Mouse (Mus musculus): ENCODE measurements at regions not wholly inside any gene's neighbourhood (a gene's known extent, or its start where the extent isn't known, plus 50 kb on each side); places are given as distances from the start of the nearest gene placed in this dataset.

DNA sequence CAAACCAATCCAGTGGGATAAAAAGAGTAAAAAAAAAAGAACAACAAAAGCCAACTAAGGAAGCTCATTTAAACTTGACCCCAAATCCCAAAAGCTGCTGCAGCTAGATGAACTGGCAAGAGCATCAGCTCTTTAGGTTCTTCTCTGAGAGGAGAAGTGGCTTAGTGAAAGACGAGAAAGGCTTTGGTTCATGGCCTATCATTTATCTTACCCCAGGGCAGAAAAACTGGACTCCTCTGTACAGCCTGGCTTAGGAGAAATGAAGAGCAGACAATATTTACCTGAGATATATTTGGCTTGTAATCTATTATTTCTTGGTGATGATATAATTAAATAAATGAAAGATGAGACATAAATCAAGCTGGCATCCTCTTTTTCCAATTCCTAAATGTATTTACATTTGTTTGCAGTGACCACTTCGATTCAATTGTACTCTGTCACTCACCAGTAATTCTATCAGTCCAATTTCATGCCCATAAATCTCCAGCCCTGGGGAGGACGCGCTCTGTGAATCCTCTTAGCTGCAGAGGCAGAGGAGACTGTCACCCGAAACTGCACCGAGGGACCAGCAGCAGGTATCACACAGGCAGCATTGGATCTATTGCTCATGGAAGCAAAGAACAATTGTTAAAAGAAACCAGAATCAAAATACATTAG lies 114.8 kb upstream of the Plpp4 start:
- no peaks in the 10 kb centered on the region for H3K9me3 ChIP-seq (ENCODE audit: control insufficient read depth, low read length)
- DNase-seq (ENCODE audit: low spot score) (peak; percentile 13), ATAC-seq (ENCODE audit: low FRiP score) (no peak)
- no peak overlapping the region for H3K9ac ChIP-seq (ENCODE audit: low read depth, low read length)
- H3K4me3 ChIP-seq (ENCODE audit: low read depth, low read length) = no peak overlapping the region
- H3K4me2 ChIP-seq (replicated peaks; ENCODE audit: low read depth, low read length) = no peak overlapping the region
- 35% methylated on average over 6 of the region's 6 CpGs for WGBS
- H3K4me1 ChIP-seq (replicated peaks; ENCODE audit: control insufficient read depth, insufficient read depth, low read length) = no peaks in the 10 kb centered on the region
- H3K27me3 ChIP-seq (ENCODE audit: control insufficient read depth, insufficient read depth, low read length) = no peaks in the 10 kb centered on the region
- no peaks in the 10 kb centered on the region for H3K36me3 ChIP-seq (ENCODE audit: control insufficient read depth, insufficient read depth, low read length)
- no peak overlapping the region for H3K27ac ChIP-seq (ENCODE audit: low read depth, low read length)

- 63% methylated on average over 5 of the region's 5 CpGs for WGBS
- no peaks in the 10 kb centered on the region for H3K9me3 ChIP-seq (ENCODE audit: control insufficient read depth, low read length)
- no peak overlapping the region for H3K4me2 ChIP-seq (replicated peaks; ENCODE audit: low read depth, low read length)
- no peak overlapping the region for H3K27ac ChIP-seq (ENCODE audit: low read depth, low read length)
- H3K9ac ChIP-seq (ENCODE audit: low read depth, low read length) = no peak overlapping the region
- no peaks in the 10 kb centered on the region for H3K4me1 ChIP-seq (replicated peaks; ENCODE audit: control insufficient read depth, insufficient read depth, low read length)
- ATAC-seq (ENCODE audit: low FRiP score) (no peak), DNase-seq (ENCODE audit: low spot score) (peak; percentile 7)
- H3K27me3 ChIP-seq (ENCODE audit: control insufficient read depth, insufficient read depth, low read length) = no peaks in the 10 kb centered on the region
- H3K36me3 ChIP-seq (ENCODE audit: control insufficient read depth, insufficient read depth, low read length) = no peaks in the 10 kb centered on the region
- H3K4me3 ChIP-seq (ENCODE audit: low read depth, low read length) = no peak overlapping the region
Observed at GRCm38 (mm10) chr7:129142599-129142949, 114.3 kb upstream of the Plpp4 start.

GRCm38 (mm10) chr7:129155577-129155976 lies 101.3 kb upstream of the Plpp4 start:
- Histone ChIP-seq H3K9me3 (ENCODE audit: control insufficient read depth, low read length) (no peaks in the 10 kb centered on the region), H3K4me3 (ENCODE audit: low read depth, low read length) (no peak overlapping the region), H3K9ac (ENCODE audit: low read depth, low read length) (no peak overlapping the region), H3K36me3 (ENCODE audit: control insufficient read depth, insufficient read depth, low read length) (no peaks in the 10 kb centered on the region), H3K27me3 (ENCODE audit: control insufficient read depth, insufficient read depth, low read length) (no peaks in the 10 kb centered on the region), H3K4me2 (replicated peaks; ENCODE audit: low read depth, low read length) (no peak overlapping the region), H3K4me1 (replicated peaks; ENCODE audit: control insufficient read depth, insufficient read depth, low read length) (no peaks in the 10 kb centered on the region), H3K27ac (ENCODE audit: low read depth, low read length) (no peak overlapping the region)
- no peak for ATAC-seq (ENCODE audit: low FRiP score)
- DNase-seq (ENCODE audit: low spot score) = no peak
- WGBS = 86% methylated on average over 2 of the region's 2 CpGs

- Histone ChIP-seq H3K27ac (ENCODE audit: low read depth, low read length) (no peak overlapping the region), H3K9ac (ENCODE audit: low read depth, low read length) (no peak overlapping the region), H3K4me2 (replicated peaks; ENCODE audit: low read depth, low read length) (no peak overlapping the region), H3K36me3 (ENCODE audit: control insufficient read depth, insufficient read depth, low read length) (no peaks in the 10 kb centered on the region), H3K4me3 (ENCODE audit: low read depth, low read length) (no peak overlapping the region), H3K27me3 (ENCODE audit: control insufficient read depth, insufficient read depth, low read length) (no peaks in the 10 kb centered on the region), H3K9me3 (ENCODE audit: control insufficient read depth, low read length) (no peaks in the 10 kb centered on the region), H3K4me1 (replicated peaks; ENCODE audit: control insufficient read depth, insufficient read depth, low read length) (no peaks in the 10 kb centered on the region)
- ATAC-seq (ENCODE audit: low FRiP score) (no peak), DNase-seq (ENCODE audit: low spot score) (no peak)
- 93% methylated on average over 7 of the region's 7 CpGs for WGBS
Observed at GRCm38 (mm10) chr7:129169971-129170370, 86.9 kb upstream of the Plpp4 start.

DNA sequence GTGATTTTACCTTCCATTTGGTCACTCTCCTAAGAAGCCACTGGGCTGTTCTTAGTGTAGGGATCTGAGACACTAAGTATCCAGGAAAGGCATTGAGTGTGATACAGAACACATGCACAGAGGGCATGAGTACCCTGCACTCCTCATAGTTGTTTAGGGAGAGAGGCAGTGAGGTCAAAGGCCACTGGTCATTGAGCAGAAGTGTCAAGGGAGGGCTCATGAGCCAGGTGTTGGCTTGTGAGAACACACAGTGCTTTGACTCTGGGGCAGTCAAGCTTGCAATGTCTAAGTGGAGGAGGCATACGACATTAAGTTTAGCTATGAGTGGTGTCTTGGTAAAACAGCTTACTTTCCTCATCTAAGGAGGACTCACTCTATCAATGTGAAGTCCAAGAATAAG lies 65.9 kb upstream of the Plpp4 start:
- Histone ChIP-seq H3K9ac (ENCODE audit: low read depth, low read length) (no peak overlapping the region), H3K9me3 (ENCODE audit: control insufficient read depth, low read length) (no peaks in the 10 kb centered on the region), H3K27me3 (ENCODE audit: control insufficient read depth, insufficient read depth, low read length) (no peaks in the 10 kb centered on the region), H3K4me2 (replicated peaks; ENCODE audit: low read depth, low read length) (no peak overlapping the region), H3K4me3 (ENCODE audit: low read depth, low read length) (no peak overlapping the region), H3K4me1 (replicated peaks; ENCODE audit: control insufficient read depth, insufficient read depth, low read length) (no peaks in the 10 kb centered on the region), H3K36me3 (ENCODE audit: control insufficient read depth, insufficient read depth, low read length) (no peaks in the 10 kb centered on the region), H3K27ac (ENCODE audit: low read depth, low read length) (no peak overlapping the region)
- ATAC-seq (ENCODE audit: low FRiP score) (no peak), DNase-seq (ENCODE audit: low spot score) (no peak)
- WGBS = 71% methylated on average over 1 of the region's 1 CpGs

DNA sequence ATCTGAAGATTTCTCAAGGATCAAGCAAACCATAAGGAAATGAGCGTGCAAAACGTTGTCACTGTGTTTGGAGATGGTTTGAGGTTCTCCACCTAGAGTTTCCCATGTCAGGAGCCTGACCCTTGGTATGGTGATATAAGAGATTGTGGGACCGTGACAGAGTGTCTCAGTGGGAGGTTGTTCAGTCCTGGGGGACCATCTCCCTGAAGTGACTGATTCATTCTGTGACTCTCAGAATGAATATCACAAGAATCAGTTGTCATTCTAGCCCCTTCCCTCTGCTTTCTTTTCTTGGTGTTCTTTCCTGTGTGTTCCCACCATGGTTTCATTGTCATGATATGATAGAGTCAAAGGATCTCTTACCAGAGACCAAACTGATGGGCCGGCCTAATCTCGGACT lies 49.8 kb upstream of the Plpp4 start:
- ATAC-seq (ENCODE audit: low FRiP score) = no peak
- no peak overlapping the region for H3K9ac ChIP-seq (ENCODE audit: low read depth, low read length)
- H3K36me3 ChIP-seq (ENCODE audit: control insufficient read depth, insufficient read depth, low read length) = no peaks in the 10 kb centered on the region
- DNase-seq (ENCODE audit: low spot score) = no peak
- WGBS = 81% methylated on average over 5 of the region's 5 CpGs
- H3K27ac ChIP-seq (ENCODE audit: low read depth, low read length) = no peak overlapping the region
- H3K27me3 ChIP-seq (ENCODE audit: control insufficient read depth, insufficient read depth, low read length) = no peaks in the 10 kb centered on the region
- no peak overlapping the region for H3K4me3 ChIP-seq (ENCODE audit: low read depth, low read length)
- no peak overlapping the region for H3K4me2 ChIP-seq (replicated peaks; ENCODE audit: low read depth, low read length)
- no peaks in the 10 kb centered on the region for H3K9me3 ChIP-seq (ENCODE audit: control insufficient read depth, low read length)
- no peaks in the 10 kb centered on the region for H3K4me1 ChIP-seq (replicated peaks; ENCODE audit: control insufficient read depth, insufficient read depth, low read length)

Measured in hindbrain, embryonic 11.5 days (tissue).